Mouse (Mus musculus) yolk sac, embryonic 10.5 days (tissue): ENCODE measurements around the gene Sbk1.
"Not testable (repeated sequence)": the region's sequence is repeated elsewhere in the genome, so short reads cannot be mapped to it uniquely, and the experiment has no call there.

ENCODE experiments used
- DNase-seq: peaks from one replicate; pipeline ENCODE4 v3.0.0-alpha.2; 2017; ENCODE audit warnings: low spot score

Gene Sbk1

DNA sequence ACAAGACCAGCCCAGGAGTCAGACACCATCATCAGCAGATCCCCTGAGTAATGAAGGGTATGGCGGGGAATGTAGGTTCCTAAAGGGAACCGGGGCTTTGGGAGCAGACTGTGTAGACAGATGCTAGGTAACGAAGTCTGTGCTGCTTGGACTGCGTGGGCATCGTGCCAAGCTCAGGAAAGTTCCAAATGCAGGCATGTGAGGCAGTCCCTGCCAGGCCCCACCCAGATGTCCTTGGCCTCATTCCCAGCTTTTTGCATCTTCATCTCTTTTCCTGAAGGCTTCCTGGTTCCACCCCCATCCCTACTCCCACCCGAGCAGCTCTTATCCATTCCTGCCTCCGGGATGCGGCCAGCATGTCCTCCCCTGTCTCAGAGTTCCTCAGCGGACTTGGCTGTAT lies 6.5 kb upstream of the Sbk1 start:
- DNase-seq, result no peak

DNA sequence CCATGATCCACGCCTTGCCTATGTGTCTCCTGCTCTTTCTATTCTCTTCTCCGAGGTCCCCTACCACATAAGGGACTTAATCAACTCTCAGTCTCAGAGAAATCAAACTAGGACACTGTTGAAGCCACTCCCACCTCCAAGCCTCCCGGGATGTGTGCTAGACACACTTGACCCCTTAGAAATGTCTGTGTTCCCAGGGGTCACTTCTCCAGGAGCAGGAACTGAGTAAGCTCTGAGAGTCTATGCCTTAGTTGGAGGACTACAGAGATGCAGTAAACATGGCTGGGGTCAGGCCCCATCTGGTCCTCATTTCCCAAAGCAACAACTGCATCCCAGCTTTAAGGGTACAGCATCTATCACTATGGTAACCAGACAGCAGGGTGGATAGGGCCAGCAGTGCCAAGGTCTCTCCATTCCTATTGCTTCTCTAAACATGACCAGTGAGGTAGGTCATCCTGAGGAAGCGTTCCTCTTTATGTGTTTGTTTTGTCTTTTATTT lies 6.0 kb upstream of the Sbk1 start:
- no peak for DNase-seq

DNA sequence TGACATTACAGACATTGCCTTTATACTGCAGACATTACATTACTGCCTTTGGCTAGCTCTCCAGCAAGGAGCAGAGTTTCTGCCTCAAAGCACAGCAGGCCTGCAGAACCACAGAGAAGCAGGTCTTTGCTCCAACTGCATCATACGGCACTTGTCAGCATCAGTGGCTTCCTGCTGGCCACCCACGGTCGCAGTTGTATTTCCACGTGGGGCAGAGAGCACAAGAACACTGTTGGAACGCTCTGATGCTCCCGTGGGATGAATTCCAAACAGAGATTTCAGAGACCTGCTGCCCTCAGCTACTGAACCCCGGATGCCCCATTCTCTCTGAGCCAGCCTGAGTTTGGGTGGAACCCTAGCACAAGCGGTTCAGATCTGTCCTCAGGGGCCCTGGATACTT lies 4.8 kb upstream of the Sbk1 start:
- no peak for DNase-seq

DNA sequence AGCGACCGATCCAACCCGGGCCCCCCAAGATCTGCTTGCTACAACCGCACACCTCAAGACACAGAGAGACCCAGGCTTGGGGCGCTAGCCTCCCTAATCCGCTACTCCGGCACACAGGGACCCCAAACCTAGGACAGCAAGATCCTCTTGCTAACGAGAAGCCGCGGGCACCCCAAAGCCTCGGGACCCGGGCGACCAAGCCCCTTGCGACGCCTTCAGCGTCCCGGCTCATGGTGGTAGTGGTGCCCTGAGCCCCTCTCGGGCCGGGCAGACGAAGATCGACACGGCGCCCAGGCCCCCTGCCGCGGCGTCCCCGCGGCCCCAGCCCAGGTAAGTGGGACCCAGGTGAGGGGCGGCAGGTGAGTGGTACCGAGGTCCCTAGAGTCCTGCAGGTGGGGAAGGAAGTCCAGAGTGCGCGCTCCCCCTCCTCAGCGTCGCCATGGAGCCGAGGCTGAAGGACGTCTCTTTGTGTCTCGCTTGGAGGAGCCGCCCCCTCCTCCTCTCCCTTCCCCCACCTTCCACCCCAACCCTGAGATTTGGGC lies 422 bp downstream of the Sbk1 start:
- no peak for DNase-seq

DNA sequence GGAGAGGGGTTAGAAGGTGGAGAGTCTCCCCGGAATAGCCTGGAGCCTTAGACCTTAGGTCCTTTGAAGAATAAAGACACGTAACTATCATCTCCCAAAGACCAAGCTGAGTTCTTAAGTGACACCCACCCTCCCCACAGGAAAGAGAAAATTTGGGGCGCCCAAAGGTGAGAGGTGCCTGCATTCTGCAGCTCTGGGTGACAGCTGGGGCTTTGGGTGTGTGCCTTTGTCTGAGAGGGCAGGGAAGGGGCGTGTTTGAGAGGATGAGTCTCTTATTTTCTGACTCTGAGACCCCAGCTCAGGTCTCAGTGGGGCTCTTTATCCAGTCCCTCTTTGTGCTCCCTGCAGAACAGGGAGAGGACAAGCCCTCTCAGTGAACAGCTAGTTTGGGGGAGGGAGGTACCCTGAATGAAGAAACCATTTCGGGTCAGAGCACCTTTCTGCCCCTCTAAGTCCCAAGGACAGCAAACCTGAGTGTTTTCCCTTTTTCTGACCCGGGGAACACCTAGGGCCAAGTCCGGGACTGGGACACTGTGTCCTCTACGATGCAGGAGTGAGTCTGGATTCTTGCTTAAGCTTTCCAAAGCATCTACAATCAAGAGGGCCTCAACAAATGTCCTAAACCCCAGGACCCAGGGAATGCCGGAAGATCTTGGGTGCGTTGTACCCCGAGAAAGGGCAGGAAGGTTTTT lies 1.1 kb downstream of the Sbk1 start:
- no peak for DNase-seq

DNA sequence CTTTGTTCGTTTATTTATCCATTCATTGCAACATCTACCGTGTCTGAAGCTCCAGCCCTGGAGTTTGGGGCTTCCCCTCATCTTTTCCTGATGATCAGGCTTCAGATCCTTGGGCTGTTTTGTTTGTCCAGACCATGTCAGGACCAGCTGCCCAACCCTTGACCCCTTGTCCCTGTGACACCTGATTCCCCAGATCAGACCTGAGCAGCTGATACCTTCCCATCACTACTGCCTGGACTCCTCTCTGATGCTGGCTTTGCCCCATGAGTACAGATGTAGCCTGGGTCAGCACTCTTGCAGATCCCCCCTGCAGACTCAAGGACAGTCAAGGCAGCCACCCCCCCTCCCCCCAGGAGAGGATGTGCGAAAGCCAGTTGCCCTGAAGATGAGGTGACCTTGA lies 1.7 kb downstream of the Sbk1 start:
- DNase-seq, result no peak

DNA sequence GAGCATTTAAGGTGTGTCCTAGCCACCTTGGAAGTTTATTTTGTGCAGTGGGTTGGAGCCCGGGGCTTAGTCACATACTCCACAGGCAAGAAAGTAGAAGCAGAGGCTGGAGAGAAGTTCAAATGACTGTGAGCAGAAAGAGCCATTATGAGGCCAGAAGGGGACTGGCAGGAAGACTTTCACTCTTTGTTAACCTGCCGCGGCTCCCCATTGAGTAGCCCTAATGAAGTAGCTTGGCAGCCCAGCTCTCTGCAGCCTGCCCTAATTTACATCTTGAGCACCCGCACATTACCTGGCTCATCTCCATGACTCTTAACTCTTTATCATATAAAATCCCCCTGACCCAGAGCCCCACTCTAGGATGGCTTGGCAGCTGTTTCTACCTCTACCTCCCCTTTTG lies 2.2 kb downstream of the Sbk1 start:
- no peak for DNase-seq

DNA sequence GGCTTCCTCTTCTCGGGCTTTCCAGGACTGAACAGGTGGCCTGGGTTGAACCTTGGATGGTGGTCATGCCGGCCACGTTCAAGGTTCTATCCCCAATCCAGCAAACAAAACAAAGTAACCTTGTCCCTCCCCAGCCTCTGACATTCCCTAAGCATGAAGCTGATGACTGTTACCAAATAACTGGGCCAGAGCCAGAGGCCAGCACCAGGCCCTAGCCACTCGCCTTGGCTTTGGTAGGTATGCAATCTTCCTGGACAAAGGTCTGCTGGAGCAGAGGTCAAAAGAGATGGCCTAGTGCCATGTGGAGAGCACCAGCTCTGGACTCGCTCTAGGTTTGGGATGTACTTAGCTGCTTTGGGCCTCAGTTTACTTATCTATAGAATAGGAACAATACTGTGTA lies 3.3 kb downstream of the Sbk1 start:
- DNase-seq, result peak; percentile 12

DNA sequence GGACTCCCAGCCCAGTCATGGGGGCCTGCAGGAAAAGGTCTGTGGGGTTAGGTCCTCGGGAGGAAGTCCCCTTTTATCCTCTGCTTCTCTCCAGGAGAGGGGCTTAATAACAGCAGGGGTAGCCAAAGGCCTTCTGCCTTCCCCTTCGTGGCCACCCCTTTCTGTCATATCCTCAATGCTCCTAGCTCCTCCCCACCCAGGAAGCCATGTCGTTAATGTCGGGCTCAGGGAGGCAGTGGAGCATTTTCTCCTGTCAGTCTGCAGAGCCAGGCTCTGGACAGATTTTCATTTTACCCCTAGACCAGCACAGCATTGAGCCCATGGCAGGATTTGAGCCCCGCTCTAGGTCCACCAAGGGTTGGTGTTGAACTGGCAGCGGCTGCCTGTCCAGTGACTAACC lies 3.9 kb downstream of the Sbk1 start:
- no peak for DNase-seq

DNA sequence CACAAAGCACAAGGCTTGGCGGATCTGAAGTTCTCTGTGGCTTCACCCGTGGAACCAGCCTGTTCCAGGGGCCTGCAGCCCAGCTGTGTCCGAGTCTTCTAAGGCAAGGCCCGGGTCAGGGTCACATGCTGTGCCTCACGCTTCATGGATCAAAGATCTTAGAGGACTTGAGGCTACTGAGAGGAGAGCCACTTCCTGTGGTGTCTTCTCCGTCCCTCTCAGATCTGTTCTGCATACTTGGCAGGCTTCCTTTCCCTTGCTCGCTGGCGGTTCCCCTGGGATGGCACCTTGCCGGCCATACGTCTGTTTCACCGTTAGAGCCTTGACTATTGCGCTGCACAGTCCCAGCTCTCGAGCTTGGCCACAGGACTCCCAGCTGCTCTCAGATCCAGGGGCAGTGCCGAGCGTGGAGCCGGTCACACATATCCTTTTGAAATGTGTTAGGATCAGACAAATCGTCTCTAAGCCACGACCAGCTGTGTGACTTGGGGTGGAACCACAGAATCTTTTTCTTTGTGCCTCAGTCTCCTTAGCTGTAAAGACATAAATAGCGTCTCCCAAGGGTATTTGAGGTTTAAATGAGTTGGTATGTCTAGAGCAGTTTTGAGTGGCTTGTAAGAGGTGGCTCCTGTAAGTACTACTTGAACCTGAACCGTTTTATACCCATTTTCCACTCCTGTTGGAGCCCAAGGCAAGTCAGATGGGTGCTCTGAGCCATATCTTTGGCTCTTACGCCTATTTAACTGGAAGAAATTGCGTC lies 5.3 kb downstream of the Sbk1 start:
- no peak for DNase-seq

DNA sequence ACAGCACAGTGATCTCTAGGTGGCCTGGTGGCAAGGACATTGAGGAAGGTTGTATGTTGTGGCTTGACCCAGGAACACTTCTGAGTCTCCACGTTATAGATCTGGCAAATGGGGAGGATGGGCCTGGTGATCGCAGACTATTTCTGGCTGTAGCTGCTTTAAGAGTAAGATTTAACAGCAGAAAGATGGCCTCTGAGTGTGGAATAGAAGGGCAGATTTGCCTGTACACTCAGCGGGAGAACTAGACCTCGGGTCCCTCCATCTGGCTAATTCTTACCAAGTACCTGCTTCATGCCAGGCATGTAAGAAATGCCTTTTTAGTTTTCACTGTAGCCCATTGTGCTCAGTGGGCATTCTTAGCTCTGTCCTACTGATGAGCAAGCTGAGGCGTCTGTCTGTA lies 6.4 kb downstream of the Sbk1 start:
- no peak for DNase-seq

DNA sequence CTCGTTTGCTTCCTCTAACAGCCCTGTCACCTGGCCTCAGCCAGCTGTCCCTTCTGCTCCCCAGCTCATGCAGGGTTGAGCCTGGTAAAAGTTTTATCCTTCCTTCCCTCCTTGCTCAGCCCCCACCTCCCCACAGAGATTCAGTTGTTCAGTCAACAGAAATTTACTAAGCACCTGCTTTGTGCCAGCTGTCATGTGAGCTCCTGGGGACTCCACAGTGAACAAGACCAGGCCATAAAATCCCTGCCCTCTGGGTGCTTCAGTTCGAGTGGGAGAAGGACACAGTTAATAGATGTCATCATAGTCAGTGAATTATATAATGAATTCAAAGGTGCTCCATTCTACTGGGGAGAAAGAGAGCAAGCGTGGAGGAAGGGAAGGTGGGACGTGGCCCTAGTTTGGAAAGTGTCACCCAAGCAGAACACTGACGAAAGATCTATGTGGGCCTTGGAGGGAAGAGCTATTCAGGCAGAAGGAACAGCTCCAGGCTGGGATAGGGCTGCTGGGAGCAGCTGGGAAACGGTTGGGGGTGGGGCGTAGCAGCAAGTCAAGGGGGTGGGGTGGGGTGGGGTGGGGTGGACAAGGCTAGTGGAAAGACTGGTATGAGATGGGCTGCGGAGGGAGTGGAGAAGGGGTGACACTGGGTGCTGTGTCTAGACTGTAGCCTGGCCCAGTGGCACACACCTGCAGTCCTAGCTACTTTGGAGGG lies 7.5 kb downstream of the Sbk1 start:
- DNase-seq, result no peak

DNA sequence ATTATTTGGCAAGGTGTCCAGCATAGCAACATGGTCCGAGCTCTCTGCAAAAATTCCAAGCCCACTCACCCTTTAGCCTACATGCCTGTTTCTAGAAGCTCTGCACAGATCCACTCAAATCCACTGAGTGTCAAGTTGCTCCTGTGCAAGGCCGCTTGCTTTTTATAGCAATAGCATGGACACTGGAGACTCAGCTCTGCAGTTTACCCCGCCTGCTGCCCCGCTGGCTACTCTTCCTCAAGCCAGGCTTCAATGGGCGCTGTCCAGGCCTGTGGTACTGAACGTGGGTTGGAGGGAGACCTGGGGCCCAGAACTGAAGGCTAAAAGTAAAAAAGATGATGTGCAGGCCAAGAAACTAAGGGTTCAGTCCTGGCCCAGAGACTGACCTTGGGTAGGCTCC lies 8.3 kb downstream of the Sbk1 start:
- no peak for DNase-seq

DNA sequence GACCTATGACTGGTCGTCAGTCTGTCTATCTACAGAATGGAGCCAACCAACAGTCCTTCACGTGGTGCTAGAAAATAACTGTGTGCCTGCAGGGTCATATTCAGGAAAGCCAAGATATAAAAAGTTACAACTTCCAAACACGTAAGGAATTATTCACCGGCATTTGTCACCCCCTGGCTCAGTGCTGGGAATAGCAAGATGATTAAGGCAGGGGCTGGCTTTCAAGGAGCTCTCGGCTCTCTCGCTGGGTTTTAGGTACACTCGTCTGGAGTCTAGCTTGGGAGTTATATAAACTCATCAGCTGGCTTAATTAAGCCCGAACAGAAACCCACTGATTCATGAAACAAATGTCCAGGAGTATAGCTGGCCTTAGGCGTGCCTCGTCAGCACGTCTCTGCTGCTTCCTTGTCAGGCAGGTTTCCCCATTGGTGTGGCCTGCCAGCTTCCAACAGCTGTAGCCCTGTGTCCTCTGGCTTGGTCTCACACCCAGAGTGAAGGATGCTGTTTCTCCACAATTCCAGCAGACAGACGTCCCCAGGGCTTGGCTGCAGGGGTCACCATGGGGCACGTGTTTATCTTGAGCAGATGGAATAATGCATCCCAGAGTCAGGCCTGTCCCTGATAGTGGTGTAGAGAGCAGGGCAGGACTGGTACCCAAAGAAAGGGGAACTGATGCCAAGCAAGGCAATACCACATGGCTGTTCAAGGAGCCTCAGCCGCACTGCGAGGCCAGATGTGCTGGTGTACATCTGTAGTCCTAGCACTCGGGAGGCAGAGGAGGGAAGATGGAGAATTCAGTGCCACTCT lies 9.7 kb downstream of the Sbk1 start:
- DNase-seq, result no peak

DNA sequence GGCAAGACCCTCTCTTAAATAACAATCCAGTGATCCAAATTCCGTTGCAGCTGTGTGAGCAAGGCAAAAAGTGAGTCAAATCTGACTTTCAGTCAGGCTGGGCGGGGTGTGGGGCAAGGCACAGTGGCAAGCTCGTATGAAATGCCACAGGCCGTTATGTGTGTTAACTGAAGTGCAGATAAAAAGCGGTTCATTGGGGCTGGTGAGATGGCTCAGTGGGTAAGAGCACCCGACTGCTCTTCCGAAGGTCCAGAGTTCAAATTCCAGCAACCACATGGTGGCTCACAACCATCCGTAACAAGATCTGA lies 10.2 kb downstream of the Sbk1 start:
- not testable (repeated sequence) for DNase-seq

DNA sequence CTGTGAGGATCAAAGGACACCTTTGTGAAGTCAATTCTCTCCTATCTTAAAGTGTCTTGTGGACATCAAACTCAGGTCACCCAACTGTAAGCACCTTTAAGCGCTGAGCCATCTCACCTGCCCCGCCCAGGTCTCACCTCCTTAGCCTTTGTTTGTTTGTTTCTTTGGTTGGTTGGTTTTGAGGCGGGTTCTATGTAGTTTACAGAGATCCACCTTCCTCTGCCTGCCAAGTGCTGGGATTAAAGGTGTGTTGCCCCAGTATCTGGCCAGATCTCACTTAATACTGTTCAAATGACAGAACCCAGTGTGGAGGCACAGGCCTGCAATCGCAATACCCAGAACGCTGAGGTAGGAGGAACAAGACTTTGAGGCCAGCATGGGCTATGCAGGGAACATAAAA lies 11.6 kb downstream of the Sbk1 start:
- DNase-seq, result no peak

DNA sequence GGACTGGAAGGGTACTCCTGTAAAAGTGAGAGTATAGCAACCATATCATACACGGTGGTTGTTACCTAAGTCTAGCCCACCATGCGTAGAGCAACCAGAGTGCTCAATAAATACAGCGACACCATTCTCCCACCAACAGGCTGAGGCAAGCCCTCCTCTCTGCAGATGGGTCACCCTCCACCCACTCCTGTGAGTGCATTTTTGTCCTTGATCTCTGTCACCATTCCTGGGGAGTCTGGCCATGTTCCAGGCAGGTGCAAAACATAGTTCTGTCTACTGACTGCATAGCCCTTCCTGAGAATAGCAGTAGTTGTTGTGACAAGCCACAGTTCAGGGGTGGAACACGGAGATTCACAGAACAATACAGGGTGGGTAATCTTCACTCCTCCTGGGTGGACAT lies 12.0 kb downstream of the Sbk1 start:
- no peak for DNase-seq

DNA sequence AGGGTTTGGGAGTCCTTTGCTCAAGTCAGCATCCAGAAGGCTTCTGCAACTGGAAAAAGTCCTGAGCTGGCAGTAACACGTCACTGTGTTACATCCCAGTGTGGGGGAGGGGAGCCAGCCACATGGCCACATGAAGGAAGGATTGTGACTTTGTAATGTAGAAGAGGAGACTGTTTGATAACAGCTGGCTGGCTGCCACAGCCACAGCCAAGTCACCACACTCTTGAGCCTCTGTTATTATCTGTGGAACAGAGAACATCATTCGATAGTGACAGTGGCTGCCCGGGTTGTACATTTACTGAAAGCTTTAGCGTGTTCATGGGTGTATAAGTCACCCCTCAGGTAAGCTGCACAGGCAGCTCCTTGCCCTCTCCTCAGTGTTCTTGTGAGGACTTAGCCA lies 12.4 kb downstream of the Sbk1 start:
- no peak for DNase-seq

DNA sequence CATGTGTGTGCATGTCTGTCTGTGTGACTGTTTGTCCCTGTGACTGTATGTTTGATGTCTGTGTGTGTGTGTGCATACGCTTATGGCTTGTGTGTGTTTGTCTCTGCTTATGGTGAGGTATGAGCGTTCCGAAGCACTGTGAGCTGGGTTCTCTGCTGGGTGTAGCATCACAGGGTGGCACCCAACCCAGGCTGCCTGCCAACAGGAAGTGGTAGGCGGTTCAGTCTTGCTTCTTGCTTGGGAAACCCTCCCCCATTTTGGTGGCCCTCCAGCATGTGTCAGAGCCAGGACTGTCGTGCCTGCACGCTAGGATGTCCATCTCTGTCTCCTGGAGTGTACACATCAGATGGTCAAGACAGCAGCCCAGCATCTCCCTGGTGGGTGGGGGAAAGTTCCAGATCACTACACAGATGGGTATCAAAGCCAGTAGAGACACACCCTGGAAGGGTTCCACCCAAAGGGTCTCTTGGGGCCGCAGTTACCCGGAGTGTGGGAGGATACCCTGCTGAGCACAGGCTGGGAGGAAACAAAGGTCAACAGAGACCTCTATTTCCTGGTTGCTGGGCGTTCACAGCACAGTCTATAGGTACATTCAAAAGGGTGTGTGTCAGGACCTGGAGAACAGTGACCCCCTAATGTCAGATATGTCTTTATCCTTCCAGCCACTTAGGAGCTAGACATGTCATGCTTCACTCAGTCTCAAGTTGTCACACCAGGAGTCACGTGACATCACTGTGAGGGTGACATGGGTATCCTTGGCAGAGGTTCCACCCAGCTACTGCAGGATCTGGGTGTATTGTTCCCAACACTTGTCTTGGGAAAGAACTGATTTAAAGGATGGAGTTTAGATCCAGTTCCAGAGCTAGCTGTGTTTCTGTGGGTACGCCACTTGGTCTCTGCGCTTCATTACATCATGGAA lies 13.1 kb downstream of the Sbk1 start:
- DNase-seq, result no peak

DNA sequence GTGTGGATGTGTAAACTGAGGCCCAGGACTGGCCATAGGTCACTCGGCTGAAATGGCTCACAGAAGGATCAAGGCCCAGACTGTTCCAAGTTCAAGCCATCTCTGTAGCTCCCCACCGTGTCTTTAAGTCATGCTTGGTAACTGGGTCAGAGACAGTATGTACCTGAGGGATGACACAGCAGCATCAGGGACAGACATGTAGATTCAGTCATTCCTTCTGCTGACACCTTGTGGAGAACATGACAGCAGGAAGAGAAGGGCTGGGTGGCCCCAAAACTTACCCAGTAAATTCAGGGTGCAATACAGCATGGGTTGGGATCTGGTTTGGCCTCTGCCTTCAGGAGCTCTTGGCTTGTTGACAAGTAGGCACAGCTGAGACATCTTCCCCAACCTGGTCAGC lies 13.9 kb downstream of the Sbk1 start:
- DNase-seq, result no peak

DNA sequence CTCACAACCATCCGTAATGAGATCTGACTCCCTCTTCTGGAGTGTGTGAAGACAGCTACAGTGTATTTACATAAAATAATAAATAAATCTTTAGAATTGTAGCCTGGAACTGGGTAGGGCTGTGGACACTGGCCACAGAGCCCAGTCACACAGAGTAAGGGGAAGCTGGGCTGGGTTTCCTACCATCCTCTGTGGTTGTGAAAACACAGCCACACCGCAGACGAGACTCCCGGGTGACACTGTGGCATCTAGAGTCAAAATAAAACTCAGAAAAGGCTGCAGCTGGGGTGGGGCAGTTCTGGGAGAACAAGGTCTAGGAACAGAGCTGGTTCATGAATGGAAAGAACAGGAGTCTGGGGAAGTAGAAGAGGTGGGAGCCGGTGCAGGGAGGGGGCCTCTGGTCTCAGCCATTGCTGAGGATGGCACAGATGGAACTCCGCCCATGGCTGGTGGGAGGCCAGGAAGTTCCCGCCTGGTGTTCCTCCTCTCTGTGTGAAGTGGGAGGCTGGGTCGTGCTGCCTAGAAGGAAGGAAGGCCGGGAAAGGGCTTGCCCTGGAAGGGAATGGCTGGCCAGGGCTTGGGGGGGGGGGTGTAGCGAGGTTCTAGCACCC lies 15.2 kb downstream of the Sbk1 start:
- DNase-seq, result no peak
